Mouse (Mus musculus) megakaryocyte, embryonic 14.5 days (primary cell): ENCODE measurements around the gene Skint4. TPM values are rescaled to one million over a fixed set of nuclear protein-coding genes. Genes with fewer than 3 reads are reported as not detected.

ENCODE experiments used
- H3K27me3 ChIP-seq: replicated peaks from 2 replicates; pipeline ENCODE3; 2012; ENCODE audit warnings: inconsistent platforms
- H3K36me3 ChIP-seq: replicated peaks from 2 replicates; pipeline ENCODE3; 2012; ENCODE audit warnings: low read length, inconsistent platforms, mixed read lengths
- H3K4me1 ChIP-seq: 2 replicates; pipeline ENCODE4 v1.6.1; 2012; ENCODE audit warnings: inconsistent platforms
- H3K4me3 ChIP-seq: replicated peaks from 2 replicates; pipeline ENCODE3; 2012; ENCODE audit warnings: moderate library complexity, mild to moderate bottlenecking, inconsistent platforms
- H3K9me3 ChIP-seq: 2 replicates; pipeline ENCODE4 v1.6.1; 2012; ENCODE audit warnings: inconsistent platforms
- FLI1 ChIP-seq: IDR thresholded peaks from 2 replicates; pipeline ENCODE4 v1.6.1; 2012; ENCODE audit warnings: low read length, inconsistent platforms, mixed read lengths
- GATA1 ChIP-seq: IDR thresholded peaks from 3 replicates; pipeline ENCODE4 v1.6.1; 2012; ENCODE audit warnings: mixed read lengths, low read length, inconsistent platforms, borderline replicate concordance
- polyA plus RNA-seq: library from polyadenylated mRNA; stranded (reverse); fragments of >175 nt; gene quantifications from 2 replicates; pipeline ENCODE4 v1.2.3, GENCODE M21; 2012; ENCODE audit warnings: low replicate concordance; ENCODE audit not compliant: insufficient read depth

Skint4 gene
- not detected in 2 replicates for polyA plus RNA-seq

- TF ChIP-seq GATA1 = no peak
- no peak for TF ChIP-seq FLI1
- H3K9me3 ChIP-seq = no peaks in the 10 kb centered on the region
- H3K27me3 ChIP-seq = no peaks in the 10 kb centered on the region
- H3K4me3 ChIP-seq = no peak within 1 kb of the TSS
- H3K4me1 ChIP-seq = no peaks in the 10 kb centered on the region
- no peaks in the 10 kb centered on the region for H3K36me3 ChIP-seq
Observed at GRCm38 (mm10) chr4:112071716-112072115, at the start of gene Skint4. Gene Skint4, plus strand, starts transcription at chr4:112072016.

Other genes with a start within 250 kb of the Skint4 start
- gene Slc5a9, start 169.1 kb upstream of the Skint4 start, polyA plus RNA-seq = not detected in 2 replicates
- gene Skint8, start 152.6 kb upstream of the Skint4 start, polyA plus RNA-seq = not detected in 2 replicates
- 1.2 TPM in 1 of 2 replicates, not detected in the other for gene Skint7, start 99.1 kb upstream of the Skint4 start, polyA plus RNA-seq
- gene Skint1, start 65.7 kb upstream of the Skint4 start, polyA plus RNA-seq = not detected in 2 replicates
- gene Skint3, start 160.2 kb downstream of the Skint4 start, polyA plus RNA-seq = not detected in 2 replicates